ENCODE assay signal across 8 mouse cellular contexts in the genomic region with DNA sequence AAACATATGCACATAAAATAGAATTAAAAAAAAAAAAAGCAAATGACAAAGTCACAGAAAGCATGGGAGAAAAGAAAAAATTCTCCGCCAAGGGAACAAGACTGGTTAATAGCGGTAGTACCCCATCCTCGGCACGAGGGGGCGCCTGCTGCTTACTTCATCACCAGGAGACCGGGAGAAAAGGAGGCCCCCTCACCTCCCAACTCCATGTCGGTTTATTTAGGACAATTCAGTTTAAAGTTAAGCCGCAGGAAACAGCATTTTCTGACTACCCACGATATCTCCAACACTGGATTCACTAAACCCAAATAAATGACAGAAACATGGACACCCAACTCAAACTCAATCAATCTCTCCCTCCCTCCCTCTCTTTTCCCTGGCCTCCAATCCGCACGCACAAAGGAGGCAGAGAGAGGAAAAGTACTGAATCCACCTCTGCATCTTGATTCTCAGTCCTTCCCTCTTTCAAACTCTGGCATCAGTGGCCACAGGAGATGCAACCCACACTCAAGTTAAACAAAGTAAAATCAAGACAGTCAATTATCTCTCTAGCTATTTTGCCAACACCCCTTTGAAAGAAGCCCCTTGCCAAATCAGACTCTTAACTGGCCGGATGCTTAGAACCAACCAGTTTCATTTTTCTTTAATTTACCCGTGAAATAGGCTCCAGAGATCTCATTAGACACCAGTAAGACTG. TPM values are rescaled to one million over a fixed set of nuclear protein-coding genes. Genes with fewer than 3 reads are reported as not detected.
DNase-seq lines count a peak whose midpoint lies in the region; ATAC-seq and TF ChIP-seq lines count a peak whose summit lies in the region.

No protein-coding gene starts in this region.

- peak overlapping the region; percentile 73 for H3K4me3 ChIP-seq in cortical plate, adult 2 months (ENCODE audit: insufficient read depth, low read length)
- peak overlapping the region; percentile 57 for H3K4me3 ChIP-seq in intestine, embryonic 14.5 days (ENCODE audit: low read depth, low read length)

- H3K4me1 ChIP-seq in cortical plate, adult 2 months (ENCODE audit: control insufficient read depth, insufficient read depth, low read length): peaks cover 7% of the 10 kb centered on the region; the same call in 1 of the 2 replicates
- peaks cover 29% of the 10 kb centered on the region for H3K4me1 ChIP-seq in intestine, embryonic 14.5 days (replicated peaks; ENCODE audit: control insufficient read depth, insufficient read depth, low read length)

- H3K9ac ChIP-seq in intestine, embryonic 14.5 days (ENCODE audit: low read length): peak overlapping the region; percentile 80

- ATAC-seq in intestine, embryonic 14.5 days (replicated peaks; ENCODE audit: low FRiP score, low TSS enrichment, low read depth): no peak
- ATAC-seq in megakaryocyte-erythroid progenitor cell, adult 5-6 weeks (replicated peaks; ENCODE audit: low FRiP score, low TSS enrichment, poor library complexity, severe bottlenecking): 0 out of 2 replicates have a peak, but pooled peaks have one; percentile 19

- no peaks in the 10 kb centered on the region for H3K9me3 ChIP-seq in intestine, embryonic 14.5 days (ENCODE audit: control insufficient read depth, low read length)

- no peaks in the 10 kb centered on the region for H3K27me3 ChIP-seq in intestine, embryonic 14.5 days (replicated peaks; ENCODE audit: control insufficient read depth, insufficient read depth, low read length)

- DNase-seq in T-cell, adult 2 months (ENCODE audit: low spot score): peak; percentile 60
- peak; percentile 85 for DNase-seq in gastrocnemius, postnatal 10 days
- peak; percentile 92 for DNase-seq in intestine, embryonic 14.5 days (ENCODE audit: low spot score)
- peak; percentile 90 for DNase-seq in left cerebral cortex, postnatal 14 days (ENCODE audit: low spot score in 2 of 2)
- peak; percentile 78 to 80 for DNase-seq in right cerebral cortex, postnatal 36 days (ENCODE audit: low spot score in 2 of 2)
- peak; percentile 72 to 83 for DNase-seq in urinary bladder, postnatal 4 days (ENCODE audit: low spot score in 2 of 2)

- peaks cover 18% of the 10 kb centered on the region for H3K36me3 ChIP-seq in intestine, embryonic 14.5 days (ENCODE audit: control insufficient read depth, insufficient read depth, low read length)

- TF ChIP-seq CTCF in cortical plate, adult 2 months (IDR thresholded peaks at IDR 0.05; ENCODE audit: extremely low read depth, insufficient read depth, low read length): peak; percentile 76

- TF ChIP-seq POLR2A in cortical plate, adult 2 months (IDR thresholded peaks at IDR 0.05; ENCODE audit: extremely low read depth, insufficient read depth, low read length): no peak

- intact Hi-C loops in left cerebral cortex, postnatal 14 days (cut with DNase I): loop anchor here (1.0 to 2.0 kb wide), 2 partner anchors 83 to 157 kb away; no protein-coding TSS in a partner anchor

- H3K27ac ChIP-seq in cortical plate, adult 2 months (ENCODE audit: insufficient read depth, low read length): peak overlapping the region; percentile 100
- H3K27ac ChIP-seq in intestine, embryonic 14.5 days (ENCODE audit: low read depth): peak overlapping the region; percentile 98

- peak overlapping the region; percentile 44 for H3K4me2 ChIP-seq in intestine, embryonic 14.5 days (ENCODE audit: low read length)

- 3% methylated on average over 13 of the region's 13 CpGs for WGBS in intestine, embryonic 14.5 days

RNA-seq across cellular contexts. Expression of gene Pigv, which starts 1.1 kb away (rescaled TPM):
- polyA plus RNA-seq in cortical plate, adult 2 months (2012; rRNA removed): 6.6 and 7.4 TPM in 2 replicates
- 10 to 100 TPM; 10.2 to 10.6 TPM for total RNA-seq in gastrocnemius, postnatal 10 days (2021)
- 13.3 and 14.4 TPM in 2 replicates for polyA plus RNA-seq in intestine, embryonic 14.5 days (2014; fragmentation: Nextera tagmentation; extraction: Ambion mirVana)
- total RNA-seq in left cerebral cortex, postnatal 14 days (2021): 1 to 10 TPM; 6.2 TPM
- 7.0 and 10.1 TPM in 2 replicates for total RNA-seq in megakaryocyte-erythroid progenitor cell, adult 5-6 weeks (2014; fragmentation: Nextera tagmentation)
- 2.3 and 12.4 TPM in 2 replicates for total RNA-seq in megakaryocyte-erythroid progenitor cell, adult 5-6 weeks (2017)

RNA-seq across cellular contexts. Expression of gene Zdhhc18, which starts 21.4 kb away (rescaled TPM):
- 36.8 and 38.4 TPM in 2 replicates for polyA plus RNA-seq in cortical plate, adult 2 months (2012; rRNA removed)
- 10 to 100 TPM; 21.6 to 27.6 TPM for total RNA-seq in gastrocnemius, postnatal 10 days (2021)
- 1.9 and 2.2 TPM in 2 replicates for polyA plus RNA-seq in intestine, embryonic 14.5 days (2014; fragmentation: Nextera tagmentation; extraction: Ambion mirVana)
- total RNA-seq in left cerebral cortex, postnatal 14 days (2021): 10 to 100 TPM; 29.3 to 32.9 TPM
- total RNA-seq in megakaryocyte-erythroid progenitor cell, adult 5-6 weeks (2014; fragmentation: Nextera tagmentation): 16.2 and 24.1 TPM in 2 replicates
- total RNA-seq in megakaryocyte-erythroid progenitor cell, adult 5-6 weeks (2017): 5.0 and 8.1 TPM in 2 replicates
